Mouse (Mus musculus) ES-Bruce4 (cell line): ENCODE results near the gene Slc25a53.

Experiments
- CTCF ChIP-seq: IDR thresholded peaks from one replicate; pipeline ENCODE4 v1.8.1; 2011; ENCODE audit warnings: low read depth, low read length
- EP300 ChIP-seq: IDR thresholded peaks from 2 replicates; pipeline ENCODE4 v1.6.1; 2011; ENCODE audit warnings: low read depth, low read length; ENCODE audit not compliant: insufficient read depth
- POLR2A ChIP-seq: IDR thresholded peaks from one replicate; pipeline ENCODE4 v1.8.1; 2011; ENCODE audit warnings: low read length; ENCODE audit not compliant: insufficient read depth

DNA sequence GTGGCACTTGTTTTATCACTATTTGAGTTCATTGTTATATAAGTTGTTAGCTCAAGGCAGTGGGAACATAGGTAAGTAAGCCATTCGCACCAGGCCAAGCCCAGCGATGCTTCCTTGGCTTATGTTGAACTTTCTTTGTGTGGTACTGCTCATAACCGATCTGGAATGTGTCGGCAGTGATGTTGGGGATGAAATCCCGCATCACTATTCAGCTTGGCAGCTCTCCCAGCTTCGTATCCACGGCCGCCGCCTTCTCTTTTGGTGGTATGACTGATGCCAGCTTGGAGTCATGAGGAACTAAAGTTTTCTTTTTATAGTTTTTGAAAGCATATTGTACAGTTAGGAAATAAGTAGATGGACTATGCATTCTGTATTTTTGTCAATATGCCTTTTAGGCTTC, 25.1 kb upstream of the Slc25a53 start:
- TF ChIP-seq POLR2A = no peak
- no peak for TF ChIP-seq CTCF
- no peak for TF ChIP-seq EP300
